Mouse (Mus musculus): ENCODE data around the gene Cd79a. TPM values are rescaled to one million over a fixed set of nuclear protein-coding genes. Genes with fewer than 3 reads are reported as not detected.

Cd79a gene
- polyA plus RNA-seq, 1 experiment = 2.8 TPM

DNA sequence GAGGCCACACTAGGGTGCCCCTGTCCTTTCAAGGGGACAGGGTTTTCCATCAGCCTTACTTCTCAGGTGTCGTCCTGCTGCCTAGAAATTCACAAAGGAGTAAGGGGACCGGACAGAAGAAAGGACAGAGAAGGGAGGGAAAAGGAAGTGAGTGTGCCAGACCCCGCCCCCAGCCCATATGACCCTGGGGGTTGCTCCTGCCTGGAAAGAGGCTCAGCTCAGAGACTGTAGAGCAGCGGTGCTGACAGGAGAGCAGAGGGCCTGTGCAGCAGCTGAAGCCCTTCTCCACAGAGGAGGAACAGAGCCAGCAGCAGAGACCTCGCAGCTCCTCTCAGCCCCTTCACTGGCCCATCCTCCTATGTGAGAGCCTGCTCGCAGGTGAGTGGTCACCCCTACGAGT lies 43.5 kb upstream of the Cd79a start:
- TF ChIP-seq CTCF (IDR thresholded peaks at IDR 0.05; ENCODE audit: low read depth, low read length) = no peak
- TF ChIP-seq POLR2A (IDR thresholded peaks at IDR 0.05; ENCODE audit: insufficient read depth, low read length) = peak; percentile 89
- TF ChIP-seq EP300 (IDR thresholded peaks at IDR 0.05; ENCODE audit: insufficient read depth, low read depth, low read length) = peak; percentile 75; the same call in 1 of the 2 replicates
- H3K4me3 ChIP-seq (ENCODE audit: low read depth, low read length) = peak overlapping the region; percentile 52

DNA sequence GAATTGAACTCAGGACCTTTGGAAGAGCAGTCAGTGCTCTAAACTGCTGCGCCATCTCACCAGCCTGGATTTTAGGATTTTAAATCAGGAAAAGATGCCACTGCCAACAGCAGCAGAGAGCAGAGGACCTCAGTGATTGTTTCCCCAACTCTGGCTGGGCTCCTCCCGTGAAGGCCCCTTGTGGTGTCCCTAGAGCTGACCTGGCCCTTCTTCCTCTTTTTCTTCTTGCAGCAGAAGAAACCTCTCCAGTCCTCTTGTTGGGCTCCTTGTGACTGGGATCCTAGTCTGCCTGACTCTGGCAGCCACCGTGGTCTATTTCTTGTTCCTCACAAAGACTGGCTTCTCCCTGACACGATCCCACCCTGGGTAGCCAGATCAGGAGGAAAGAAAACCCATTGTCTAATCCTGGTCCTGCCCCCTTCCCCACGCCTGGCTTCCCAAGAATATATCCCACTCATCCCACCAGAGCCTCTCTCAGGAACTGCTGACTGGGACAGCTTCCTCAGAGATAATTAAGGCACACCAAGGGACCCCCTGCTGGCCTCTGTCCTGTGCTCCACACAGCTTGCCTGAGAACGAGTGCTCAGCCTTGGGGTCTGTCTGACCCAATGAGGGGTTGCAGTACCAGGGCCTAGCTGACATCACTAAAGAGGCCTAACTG lies 40.6 kb upstream of the Cd79a start:
- Histone ChIP-seq H3K4me1 (ENCODE audit: control insufficient read depth, insufficient read depth, low read length) (peaks cover 4% of the 10 kb centered on the region), H3K27me3 (ENCODE audit: control insufficient read depth, insufficient read depth, low read length, poor library complexity, severe bottlenecking) (no peaks in the 10 kb centered on the region), H3K36me3 (ENCODE audit: control insufficient read depth, insufficient read depth, low read length, poor library complexity, severe bottlenecking) (no peaks in the 10 kb centered on the region), H3K27ac (ENCODE audit: insufficient read depth, low read length) (no peak overlapping the region), H3K9ac (ENCODE audit: low read depth, poor library complexity, severe bottlenecking) (no peak overlapping the region), H3K9me3 (replicated peaks; ENCODE audit: control insufficient read depth, insufficient read depth, low read length, poor library complexity, severe bottlenecking) (no peaks in the 10 kb centered on the region), H3K4me3 (ENCODE audit: low read depth, low read length) (no peak overlapping the region)
- TF ChIP-seq CTCF (IDR thresholded peaks at IDR 0.05; ENCODE audit: low read depth, low read length) (no peak), POLR2A (IDR thresholded peaks at IDR 0.05; ENCODE audit: insufficient read depth, low read length) (no peak), EP300 (IDR thresholded peaks at IDR 0.05; ENCODE audit: insufficient read depth, low read depth, low read length) (no peak)

More for the DNA sequence above, 43.5 kb upstream of the Cd79a start:
- Histone ChIP-seq H3K27me3 (ENCODE audit: control insufficient read depth, insufficient read depth, low read length, poor library complexity, severe bottlenecking) (no peaks in the 10 kb centered on the region), H3K9me3 (replicated peaks; ENCODE audit: control insufficient read depth, insufficient read depth, low read length, poor library complexity, severe bottlenecking) (no peaks in the 10 kb centered on the region), H3K4me1 (ENCODE audit: control insufficient read depth, insufficient read depth, low read length) (peaks cover 4% of the 10 kb centered on the region), H3K27ac (ENCODE audit: insufficient read depth, low read length) (peak overlapping the region; percentile 90), H3K9ac (ENCODE audit: low read depth, poor library complexity, severe bottlenecking) (peak overlapping the region; percentile 26), H3K36me3 (ENCODE audit: control insufficient read depth, insufficient read depth, low read length, poor library complexity, severe bottlenecking) (no peaks in the 10 kb centered on the region)

DNA sequence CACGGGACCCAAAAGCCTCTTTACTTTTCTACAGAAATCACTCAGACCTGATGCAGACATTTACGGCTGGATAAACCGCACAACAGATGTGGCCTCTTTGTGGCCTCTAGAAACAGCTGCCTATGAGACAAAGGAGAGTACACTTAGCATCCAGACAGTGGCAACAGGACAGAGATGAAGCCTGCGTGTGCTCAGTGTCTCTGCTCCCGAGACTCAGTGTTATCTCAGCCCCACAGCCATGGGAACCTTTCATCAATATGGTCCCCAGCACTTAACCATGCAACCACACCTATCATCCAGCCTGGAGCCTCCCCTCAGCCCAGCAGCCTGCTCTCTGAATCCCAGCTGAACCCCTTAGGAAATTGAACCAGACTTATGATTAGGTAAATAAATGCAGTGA lies 37.9 kb upstream of the Cd79a start:
- peaks cover 3% of the 10 kb centered on the region for H3K4me1 ChIP-seq (ENCODE audit: control insufficient read depth, insufficient read depth, low read length)
- no peaks in the 10 kb centered on the region for H3K27me3 ChIP-seq (ENCODE audit: control insufficient read depth, insufficient read depth, low read length, poor library complexity, severe bottlenecking)
- H3K4me3 ChIP-seq (ENCODE audit: low read depth, low read length) = no peak overlapping the region
- no peaks in the 10 kb centered on the region for H3K9me3 ChIP-seq (replicated peaks; ENCODE audit: control insufficient read depth, insufficient read depth, low read length, poor library complexity, severe bottlenecking)
- H3K27ac ChIP-seq (ENCODE audit: insufficient read depth, low read length) = no peak overlapping the region
- no peak overlapping the region for H3K9ac ChIP-seq (ENCODE audit: low read depth, poor library complexity, severe bottlenecking)
- TF ChIP-seq EP300 (IDR thresholded peaks at IDR 0.05; ENCODE audit: insufficient read depth, low read depth, low read length) (no peak), CTCF (IDR thresholded peaks at IDR 0.05; ENCODE audit: low read depth, low read length) (no peak), POLR2A (IDR thresholded peaks at IDR 0.05; ENCODE audit: insufficient read depth, low read length) (no peak)
- H3K36me3 ChIP-seq (ENCODE audit: control insufficient read depth, insufficient read depth, low read length, poor library complexity, severe bottlenecking) = no peaks in the 10 kb centered on the region

DNA sequence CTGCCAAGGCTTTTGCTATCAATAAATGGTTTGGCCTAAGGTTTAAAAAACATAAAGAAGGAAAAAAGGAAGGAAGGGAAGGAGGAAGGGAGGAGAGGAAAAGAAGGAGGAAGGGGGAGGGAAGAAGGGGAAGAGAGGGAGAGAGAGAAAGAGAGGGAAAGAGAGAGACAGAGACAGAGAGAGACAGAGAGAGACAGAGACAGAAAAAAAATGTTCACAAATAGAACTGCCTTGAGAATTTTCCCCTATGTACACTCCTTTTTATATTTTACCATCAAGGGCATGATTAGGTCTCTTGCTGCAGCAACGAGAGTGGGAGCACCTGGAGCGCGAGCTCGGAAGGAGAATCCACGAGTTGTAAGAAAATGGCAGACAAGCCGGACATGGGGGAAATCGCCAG lies 35.3 kb upstream of the Cd79a start, which contains the start of gene Gm9844:
Gm9844 (plus strand) TSS at position 301 of the 400 bp plus-strand sequence.
- no peaks in the 10 kb centered on the region for H3K9me3 ChIP-seq (replicated peaks; ENCODE audit: control insufficient read depth, insufficient read depth, low read length, poor library complexity, severe bottlenecking)
- no peak within 1 kb of the TSS for H3K27ac ChIP-seq (ENCODE audit: insufficient read depth, low read length)
- H3K4me1 ChIP-seq (ENCODE audit: control insufficient read depth, insufficient read depth, low read length) = peaks cover 2% of the 10 kb centered on the region
- no peaks in the 10 kb centered on the region for H3K27me3 ChIP-seq (ENCODE audit: control insufficient read depth, insufficient read depth, low read length, poor library complexity, severe bottlenecking)
- no peak within 1 kb of the TSS for H3K4me3 ChIP-seq (ENCODE audit: low read depth, low read length)
- no peak for TF ChIP-seq POLR2A (IDR thresholded peaks at IDR 0.05; ENCODE audit: insufficient read depth, low read length)
- TF ChIP-seq CTCF (IDR thresholded peaks at IDR 0.05; ENCODE audit: low read depth, low read length) = no peak
- no peak for TF ChIP-seq EP300 (IDR thresholded peaks at IDR 0.05; ENCODE audit: insufficient read depth, low read depth, low read length)
- no peaks in the 10 kb centered on the region for H3K36me3 ChIP-seq (ENCODE audit: control insufficient read depth, insufficient read depth, low read length, poor library complexity, severe bottlenecking)
- H3K9ac ChIP-seq (ENCODE audit: low read depth, poor library complexity, severe bottlenecking) = no peak within 1 kb of the TSS

DNA sequence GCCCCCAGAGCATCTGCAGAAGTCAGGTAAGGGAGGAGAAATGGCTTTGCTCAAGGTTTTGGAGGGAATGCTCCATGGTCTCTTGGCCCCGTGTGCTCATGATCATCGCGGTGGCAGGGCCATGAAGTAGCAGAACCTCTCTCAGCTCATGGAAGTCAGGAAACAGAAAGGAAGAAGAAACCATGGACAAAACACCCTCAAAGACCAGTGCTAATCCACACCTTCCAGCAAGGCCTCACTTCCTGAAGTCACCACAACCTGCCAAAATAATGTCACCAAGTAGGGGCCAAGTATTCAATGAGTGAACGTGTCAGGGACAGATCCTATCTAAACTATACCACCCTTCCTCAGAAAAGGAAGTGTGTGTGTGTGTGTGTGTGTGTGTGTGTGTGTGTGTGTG lies 34.3 kb upstream of the Cd79a start:
- TF ChIP-seq CTCF (IDR thresholded peaks at IDR 0.05; ENCODE audit: low read depth, low read length) (no peak), POLR2A (IDR thresholded peaks at IDR 0.05; ENCODE audit: insufficient read depth, low read length) (no peak), EP300 (IDR thresholded peaks at IDR 0.05; ENCODE audit: insufficient read depth, low read depth, low read length) (no peak)
- Histone ChIP-seq H3K4me1 (ENCODE audit: control insufficient read depth, insufficient read depth, low read length) (no peaks in the 10 kb centered on the region), H3K27ac (ENCODE audit: insufficient read depth, low read length) (no peak overlapping the region)

DNA sequence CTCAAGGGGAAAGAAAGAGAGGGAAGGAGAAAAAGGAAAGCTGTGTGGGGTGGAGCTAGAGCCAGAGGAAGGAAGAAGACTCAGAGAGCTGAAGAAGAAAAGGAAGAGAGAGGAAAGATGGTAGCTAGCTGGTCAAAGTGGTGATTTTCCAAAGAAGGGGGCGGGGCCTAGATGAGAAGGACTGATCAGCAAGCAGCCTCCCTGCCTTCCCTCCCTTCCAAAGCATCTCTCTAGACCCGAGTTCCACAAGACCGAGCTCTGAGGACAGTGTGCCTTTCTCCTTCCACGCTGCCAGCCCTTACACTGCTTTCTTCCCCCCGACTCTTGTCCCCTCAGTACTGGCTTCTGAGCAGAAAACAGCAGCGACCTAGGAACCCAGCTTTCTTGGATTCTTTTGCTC lies 33.0 kb upstream of the Cd79a start:
- Histone ChIP-seq H3K36me3 (ENCODE audit: control insufficient read depth, insufficient read depth, low read length, poor library complexity, severe bottlenecking) (no peaks in the 10 kb centered on the region), H3K9me3 (replicated peaks; ENCODE audit: control insufficient read depth, insufficient read depth, low read length, poor library complexity, severe bottlenecking) (no peaks in the 10 kb centered on the region)

More for the DNA sequence above, 34.3 kb upstream of the Cd79a start:
- Histone ChIP-seq H3K9ac (ENCODE audit: low read depth, poor library complexity, severe bottlenecking) (no peak overlapping the region), H3K9me3 (replicated peaks; ENCODE audit: control insufficient read depth, insufficient read depth, low read length, poor library complexity, severe bottlenecking) (no peaks in the 10 kb centered on the region), H3K4me3 (ENCODE audit: low read depth, low read length) (no peak overlapping the region), H3K27me3 (ENCODE audit: control insufficient read depth, insufficient read depth, low read length, poor library complexity, severe bottlenecking) (no peaks in the 10 kb centered on the region), H3K36me3 (ENCODE audit: control insufficient read depth, insufficient read depth, low read length, poor library complexity, severe bottlenecking) (no peaks in the 10 kb centered on the region)

More for the DNA sequence above, 33.0 kb upstream of the Cd79a start:
- TF ChIP-seq EP300 (IDR thresholded peaks at IDR 0.05; ENCODE audit: insufficient read depth, low read depth, low read length) = no peak
- TF ChIP-seq POLR2A (IDR thresholded peaks at IDR 0.05; ENCODE audit: insufficient read depth, low read length) = no peak
- no peak for TF ChIP-seq CTCF (IDR thresholded peaks at IDR 0.05; ENCODE audit: low read depth, low read length)
- Histone ChIP-seq H3K27me3 (ENCODE audit: control insufficient read depth, insufficient read depth, low read length, poor library complexity, severe bottlenecking) (no peaks in the 10 kb centered on the region), H3K27ac (ENCODE audit: insufficient read depth, low read length) (no peak overlapping the region), H3K4me3 (ENCODE audit: low read depth, low read length) (no peak overlapping the region), H3K9ac (ENCODE audit: low read depth, poor library complexity, severe bottlenecking) (no peak overlapping the region), H3K4me1 (ENCODE audit: control insufficient read depth, insufficient read depth, low read length) (no peaks in the 10 kb centered on the region)
